Mouse (Mus musculus) spleen, postnatal 4 days (tissue): ENCODE data around the gene Lilra6.
"Not testable (repeated sequence)": the region's sequence is repeated elsewhere in the genome, so short reads cannot be mapped to it uniquely, and the experiment has no call there.

Experiments
- DNase-seq, 2 experiments: peaks; one replicate each; pipeline ENCODE4 v3.0.0; 2022; ENCODE audit warnings: low spot score in 2 of 2

Gene Lilra6

GRCm38 (mm10) chr7:3915387-3915786 is at the start of gene Lilra6:
Gene Lilra6, minus strand, starts transcription at chr7:3915503.
- not testable (repeated sequence) for DNase-seq

- no peak for DNase-seq
Observed at GRCm38 (mm10) chr7:3962017-3962416, 46.7 kb upstream of the Lilra6 start.

- DNase-seq, result no peak
Observed at GRCm38 (mm10) chr7:3957387-3957786, 42.1 kb upstream of the Lilra6 start.

- DNase-seq, result no peak
Observed at GRCm38 (mm10) chr7:3949159-3949558, 33.9 kb upstream of the Lilra6 start.

GRCm38 (mm10) chr7:3948223-3948622 is 32.9 kb upstream of the Lilra6 start:
- no peak for DNase-seq

GRCm38 (mm10) chr7:3946117-3946516 is 30.8 kb upstream of the Lilra6 start:
- DNase-seq, result no peak

- no peak for DNase-seq
Observed at GRCm38 (mm10) chr7:3940915-3941314, 25.6 kb upstream of the Lilra6 start.

GRCm38 (mm10) chr7:3939866-3940525 is 24.7 kb upstream of the Lilra6 start:
- DNase-seq, result no peak

GRCm38 (mm10) chr7:3935473-3935872 is 20.2 kb upstream of the Lilra6 start:
- peak in 1 of 2 experiments; percentile 18 for DNase-seq

- no peak for DNase-seq
Observed at GRCm38 (mm10) chr7:3903704-3904103, 11.6 kb downstream of the Lilra6 start.

- peak in 1 of 2 experiments; percentile 34 for DNase-seq
Observed at GRCm38 (mm10) chr7:3898036-3898590, 17.2 kb downstream of the Lilra6 start, which contains the start of gene Gm14548. Gene Gm14548, minus strand, starts transcription at chr7:3898120.

GRCm38 (mm10) chr7:3875032-3875431 is 40.3 kb downstream of the Lilra6 start:
- DNase-seq, result not testable (repeated sequence)
